Mouse (Mus musculus): Measurements from ENCODE around the gene Tlr11. TPM values are rescaled to one million over a fixed set of nuclear protein-coding genes. Genes with fewer than 3 reads are reported as not detected.

Gene Tlr11
- 0.39 and 0.90 TPM in 2 replicates for polyA plus RNA-seq (2012; ENCODE audit: low replicate concordance)

GRCm38 (mm10) chr14:50357593-50357992, at the start of gene Tlr11:
TSS of gene Tlr11 (plus strand) at chr14:50357914.

DNA sequence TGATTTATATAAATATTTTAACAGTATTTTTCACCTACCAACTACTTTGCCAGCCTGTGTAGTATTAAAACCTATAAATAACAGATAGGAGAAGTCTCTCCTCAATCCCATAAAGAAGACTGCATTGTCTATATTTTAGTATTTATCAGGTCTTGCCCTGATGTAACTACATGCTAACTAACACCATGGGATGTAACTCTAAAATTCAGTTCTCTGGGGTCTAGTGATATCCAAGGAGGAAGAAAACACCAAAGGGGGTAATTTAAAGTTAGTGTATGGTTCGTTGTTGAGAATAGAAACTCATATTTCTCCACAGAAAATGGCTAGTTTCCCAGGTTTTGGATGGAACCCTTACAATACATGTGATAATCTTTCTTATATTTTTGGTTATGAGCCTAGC, 31.1 kb upstream of the Tlr11 start, which contains the start of gene Olfr734:
Gene Olfr734, minus strand, starts transcription at position 101 of the 400 bp plus-strand sequence.

DNA sequence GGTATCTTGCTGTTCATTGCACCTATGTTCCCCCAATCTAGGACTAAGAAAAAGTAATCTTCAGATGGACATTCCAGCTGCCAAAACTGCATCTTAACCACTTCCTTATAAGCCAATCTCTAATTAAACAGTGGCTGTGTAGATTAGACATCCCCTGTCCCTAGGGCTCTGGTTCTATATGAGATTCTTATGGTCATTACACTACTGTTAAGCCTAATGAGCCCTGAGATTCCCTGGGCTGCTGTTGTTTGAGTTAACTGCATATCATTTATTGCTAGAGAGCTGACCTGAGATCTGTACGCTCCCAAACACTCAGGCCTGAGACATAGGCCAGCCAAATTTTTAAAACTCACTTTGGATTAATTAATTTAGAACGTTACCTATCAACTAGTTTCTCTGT, 8.9 kb upstream of the Tlr11 start, which contains the start of gene Olfr735:
Gene Olfr735, minus strand, starts transcription at position 77 of the 400 bp plus-strand sequence.

DNA sequence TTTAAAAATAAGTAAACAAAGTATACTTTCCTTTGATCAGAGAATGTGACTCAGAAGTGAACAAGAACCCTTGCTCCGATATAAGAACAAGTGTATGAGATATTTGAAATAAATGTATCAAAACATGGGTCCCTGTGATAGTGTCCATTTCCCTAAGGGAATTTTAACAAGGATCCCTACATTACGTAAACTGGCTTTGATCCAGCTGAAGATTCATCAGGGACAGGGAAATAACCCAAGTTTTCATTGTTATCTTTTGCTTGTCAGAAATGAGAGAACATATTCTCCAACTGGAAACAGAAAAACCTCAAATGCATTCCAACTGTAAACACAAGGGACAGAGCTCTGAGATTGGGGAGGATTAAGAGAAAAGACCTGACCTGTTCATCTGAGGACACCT, 23.1 kb downstream of the Tlr11 start, which contains the start of gene Olfr736:
Gene Olfr736, plus strand, starts transcription at position 301 of the 400 bp plus-strand sequence.

DNA sequence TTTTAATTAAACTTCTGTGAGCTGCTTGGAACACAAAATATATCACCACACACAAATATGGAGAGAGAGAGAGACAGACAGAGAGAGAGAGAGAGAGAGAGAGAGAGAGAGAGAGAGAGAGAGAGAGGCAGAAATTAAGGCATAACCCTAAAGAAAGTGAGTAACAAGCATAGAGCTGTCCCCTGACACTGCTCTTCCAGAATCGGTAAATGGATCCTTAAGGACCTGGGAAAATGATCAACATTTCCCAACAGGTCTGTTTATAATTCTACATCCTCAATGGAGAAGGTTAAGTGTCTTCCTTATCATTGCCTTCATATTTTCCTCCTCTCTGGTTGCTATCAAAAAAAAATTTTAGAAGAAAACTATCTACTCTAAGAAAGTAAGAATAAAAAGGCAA, 49.6 kb downstream of the Tlr11 start, which contains the start of gene Olfr738:
Gene Olfr738, plus strand, starts transcription at position 301 of the 400 bp plus-strand sequence.

Other genes starting within 250 kb of the Tlr11 start
- not detected in 2 replicates for gene Olfr727, start 234.7 kb upstream of the Tlr11 start, polyA plus RNA-seq (2012; ENCODE audit: low replicate concordance)
- gene Olfr728, start 215.2 kb upstream of the Tlr11 start, polyA plus RNA-seq (2012; ENCODE audit: low replicate concordance), result not detected in 2 replicates
- not detected in 2 replicates for gene Olfr729, start 205.0 kb upstream of the Tlr11 start, polyA plus RNA-seq (2012; ENCODE audit: low replicate concordance)
- not detected in 2 replicates for gene Olfr730, start 169.7 kb upstream of the Tlr11 start, polyA plus RNA-seq (2012; ENCODE audit: low replicate concordance)
- not detected in 2 replicates for gene Olfr731, start 116.0 kb upstream of the Tlr11 start, polyA plus RNA-seq (2012; ENCODE audit: low replicate concordance)
- not detected in 2 replicates for gene Olfr732, start 73.7 kb upstream of the Tlr11 start, polyA plus RNA-seq (2012; ENCODE audit: low replicate concordance)
- gene Olfr733, start 56.4 kb upstream of the Tlr11 start, polyA plus RNA-seq (2012; ENCODE audit: low replicate concordance), result not detected in 2 replicates
- 0.13 TPM in 1 of 2 replicates, not detected in the other for gene Olfr734, start 31.2 kb upstream of the Tlr11 start, polyA plus RNA-seq (2012; ENCODE audit: low replicate concordance)
- not detected in 2 replicates for gene Olfr735, start 9.0 kb upstream of the Tlr11 start, polyA plus RNA-seq (2012; ENCODE audit: low replicate concordance)
- gene Olfr736, start 23.2 kb downstream of the Tlr11 start, polyA plus RNA-seq (2012; ENCODE audit: low replicate concordance), result not detected in 2 replicates
- gene Olfr738, start 49.7 kb downstream of the Tlr11 start, polyA plus RNA-seq (2012; ENCODE audit: low replicate concordance), result not detected in 2 replicates
- not detected in 2 replicates for gene Olfr739, start 60.7 kb downstream of the Tlr11 start, polyA plus RNA-seq (2012; ENCODE audit: low replicate concordance)
- not detected in 2 replicates for gene Olfr740, start 87.6 kb downstream of the Tlr11 start, polyA plus RNA-seq (2012; ENCODE audit: low replicate concordance)
- gene Olfr741, start 114.8 kb downstream of the Tlr11 start, polyA plus RNA-seq (2012; ENCODE audit: low replicate concordance), result not detected in 2 replicates
- not detected in 2 replicates for gene Olfr742, start 145.7 kb downstream of the Tlr11 start, polyA plus RNA-seq (2012; ENCODE audit: low replicate concordance)
- not detected in 2 replicates for gene Olfr743, start 163.9 kb downstream of the Tlr11 start, polyA plus RNA-seq (2012; ENCODE audit: low replicate concordance)